Mouse (Mus musculus): ENCODE data around the gene Zfp866. TPM values are rescaled to one million over a fixed set of nuclear protein-coding genes. Genes with fewer than 3 reads are reported as not detected.

The Zfp866 gene
- polyA plus RNA-seq, 1 experiment from 2014 or later: 36.7 TPM

DNA sequence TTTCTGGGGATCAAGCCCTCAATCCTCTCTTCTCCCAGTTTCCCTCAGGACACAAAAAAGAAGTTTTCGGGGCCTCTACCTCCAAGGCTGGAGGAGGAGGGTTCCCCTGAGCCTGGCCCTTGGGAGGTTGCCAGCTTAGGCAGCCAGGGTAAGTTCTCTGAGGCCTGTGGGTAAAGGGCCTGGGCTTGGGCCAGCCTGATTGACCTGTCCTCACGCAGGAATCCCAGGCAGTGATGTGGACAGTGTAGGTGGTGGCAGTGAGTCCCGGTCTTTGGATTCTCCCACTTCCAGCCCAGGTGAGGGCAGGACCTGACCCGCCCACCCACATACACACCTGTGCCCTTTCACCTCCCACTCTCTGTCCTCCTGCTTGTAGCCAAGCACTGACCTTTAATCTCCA lies 24.4 kb upstream of the Zfp866 start:
- Histone ChIP-seq H3K4me3 (ENCODE audit: low read depth, low read length) (no peak overlapping the region), H3K4me1 (ENCODE audit: control insufficient read depth, insufficient read depth, low read length) (no peaks in the 10 kb centered on the region), H3K9me3 (replicated peaks; ENCODE audit: control insufficient read depth, low read length) (no peaks in the 10 kb centered on the region), H3K4me2 (ENCODE audit: low read depth, low read length) (no peak overlapping the region), H3K9ac (replicated peaks; ENCODE audit: low read length) (no peak overlapping the region), H3K27me3 (ENCODE audit: control insufficient read depth, insufficient read depth, low read length) (no peaks in the 10 kb centered on the region), H3K36me3 (replicated peaks; ENCODE audit: control insufficient read depth, insufficient read depth, low read depth, low read length) (no peaks in the 10 kb centered on the region), H3K27ac (replicated peaks; ENCODE audit: low read depth, low read length) (no peak overlapping the region)
- DNase-seq (ENCODE audit: low spot score): no peak
- no peak for ATAC-seq (replicated peaks; ENCODE audit: insufficient number of reproducible peaks, low FRiP score, low TSS enrichment, low read depth)
- WGBS: 86% methylated on average over 4 of the region's 4 CpGs

DNA sequence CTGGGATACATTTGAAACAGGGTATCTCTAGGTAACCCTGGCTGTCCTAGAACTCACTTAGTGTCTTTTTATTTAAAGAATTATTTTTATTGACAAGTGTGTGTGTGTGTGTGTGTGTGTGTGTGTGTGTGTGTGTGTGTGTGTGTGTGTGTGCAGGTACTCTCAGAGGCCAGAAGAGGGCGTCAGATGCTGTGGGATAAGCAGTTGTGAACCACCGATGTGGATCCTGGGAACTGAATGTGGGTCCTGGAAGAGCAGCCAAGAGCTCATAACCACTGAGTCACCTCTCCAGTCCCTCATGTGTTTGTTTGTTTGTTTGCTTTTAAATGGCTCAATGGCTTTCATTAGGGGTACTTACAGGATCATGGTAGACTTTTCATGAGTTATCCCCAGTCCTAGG lies 23.9 kb upstream of the Zfp866 start:
- Histone ChIP-seq H3K4me1 (ENCODE audit: control insufficient read depth, insufficient read depth, low read length) (no peaks in the 10 kb centered on the region), H3K4me2 (ENCODE audit: low read depth, low read length) (no peak overlapping the region), H3K27ac (replicated peaks; ENCODE audit: low read depth, low read length) (no peak overlapping the region), H3K9me3 (replicated peaks; ENCODE audit: control insufficient read depth, low read length) (no peaks in the 10 kb centered on the region), H3K9ac (replicated peaks; ENCODE audit: low read length) (no peak overlapping the region), H3K36me3 (replicated peaks; ENCODE audit: control insufficient read depth, insufficient read depth, low read depth, low read length) (no peaks in the 10 kb centered on the region), H3K4me3 (ENCODE audit: low read depth, low read length) (no peak overlapping the region), H3K27me3 (ENCODE audit: control insufficient read depth, insufficient read depth, low read length) (no peaks in the 10 kb centered on the region)
- no peak for DNase-seq (ENCODE audit: low spot score)
- WGBS: 81% methylated on average over 2 of the region's 2 CpGs
- ATAC-seq (replicated peaks; ENCODE audit: insufficient number of reproducible peaks, low FRiP score, low TSS enrichment, low read depth): no peak

DNA sequence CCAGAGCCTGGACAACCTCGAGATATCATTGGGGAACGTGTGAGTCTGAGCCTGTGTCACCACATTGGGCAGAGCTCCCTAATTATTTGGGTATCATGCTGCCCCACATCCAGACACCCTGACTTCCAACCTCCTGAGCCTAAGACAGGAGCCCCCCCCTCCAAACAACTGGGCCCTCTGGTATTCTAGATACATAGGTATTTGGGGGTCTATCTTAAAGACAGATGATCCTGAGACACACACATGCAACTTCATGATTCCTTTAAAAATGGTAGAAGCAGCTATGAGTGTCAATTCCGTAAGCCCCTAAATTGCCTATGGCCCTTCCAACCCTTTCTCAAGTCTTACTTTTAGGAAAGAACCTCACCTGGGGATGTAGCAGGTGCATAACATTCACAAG lies 18.8 kb upstream of the Zfp866 start:
- Histone ChIP-seq H3K9me3 (replicated peaks; ENCODE audit: control insufficient read depth, low read length) (no peaks in the 10 kb centered on the region), H3K36me3 (replicated peaks; ENCODE audit: control insufficient read depth, insufficient read depth, low read depth, low read length) (peaks cover 5% of the 10 kb centered on the region), H3K27ac (replicated peaks; ENCODE audit: low read depth, low read length) (no peak overlapping the region), H3K4me2 (ENCODE audit: low read depth, low read length) (no peak overlapping the region), H3K9ac (replicated peaks; ENCODE audit: low read length) (no peak overlapping the region), H3K4me3 (ENCODE audit: low read depth, low read length) (no peak overlapping the region), H3K4me1 (ENCODE audit: control insufficient read depth, insufficient read depth, low read length) (peaks cover 2% of the 10 kb centered on the region; the same call in 1 of the 2 replicates), H3K27me3 (ENCODE audit: control insufficient read depth, insufficient read depth, low read length) (no peaks in the 10 kb centered on the region)
- no peak for DNase-seq (ENCODE audit: low spot score)
- WGBS: 62% methylated on average over 3 of the region's 3 CpGs
- ATAC-seq (replicated peaks; ENCODE audit: insufficient number of reproducible peaks, low FRiP score, low TSS enrichment, low read depth): no peak

DNA sequence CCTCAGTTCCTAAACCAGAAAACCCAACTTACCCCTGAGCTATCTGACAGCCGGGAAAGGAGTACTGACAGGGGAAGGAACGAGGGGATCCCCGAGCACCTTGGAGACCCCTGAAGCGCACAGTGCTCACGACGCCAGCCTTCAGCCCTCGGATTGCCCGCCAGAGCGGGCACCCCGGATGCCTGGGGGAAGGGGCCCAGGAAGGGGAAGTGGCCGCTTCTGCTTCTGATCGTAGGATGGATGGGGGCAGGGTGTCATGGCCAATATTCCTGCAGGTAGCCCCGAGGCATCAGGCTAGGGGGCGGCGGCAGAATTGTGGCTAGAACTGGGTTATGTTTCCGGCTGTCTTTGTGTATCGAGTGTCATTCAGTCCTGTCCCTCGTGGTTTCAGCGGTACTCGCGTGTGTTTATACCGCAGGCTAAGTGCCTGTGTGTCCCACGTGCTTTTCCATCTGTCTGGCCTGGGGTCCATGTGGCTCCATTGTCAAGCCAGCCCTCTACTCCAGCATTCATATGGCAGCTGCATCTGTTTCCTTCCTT lies 18.0 kb upstream of the Zfp866 start:
- Histone ChIP-seq H3K27me3 (ENCODE audit: control insufficient read depth, insufficient read depth, low read length) (no peaks in the 10 kb centered on the region), H3K4me2 (ENCODE audit: low read depth, low read length) (peak overlapping the region; percentile 86), H3K4me1 (ENCODE audit: control insufficient read depth, insufficient read depth, low read length) (peaks cover 2% of the 10 kb centered on the region; the same call in 1 of the 2 replicates), H3K36me3 (replicated peaks; ENCODE audit: control insufficient read depth, insufficient read depth, low read depth, low read length) (peaks cover 7% of the 10 kb centered on the region), H3K9me3 (replicated peaks; ENCODE audit: control insufficient read depth, low read length) (no peaks in the 10 kb centered on the region), H3K4me3 (ENCODE audit: low read depth, low read length) (peak overlapping the region; percentile 43), H3K9ac (replicated peaks; ENCODE audit: low read length) (peak overlapping the region; percentile 59), H3K27ac (replicated peaks; ENCODE audit: low read depth, low read length) (no peak overlapping the region)
- DNase-seq (ENCODE audit: low spot score): peak; percentile 39
- ATAC-seq (replicated peaks; ENCODE audit: insufficient number of reproducible peaks, low FRiP score, low TSS enrichment, low read depth): peak; percentile 46
- 2% methylated on average over 23 of the region's 23 CpGs for WGBS

DNA sequence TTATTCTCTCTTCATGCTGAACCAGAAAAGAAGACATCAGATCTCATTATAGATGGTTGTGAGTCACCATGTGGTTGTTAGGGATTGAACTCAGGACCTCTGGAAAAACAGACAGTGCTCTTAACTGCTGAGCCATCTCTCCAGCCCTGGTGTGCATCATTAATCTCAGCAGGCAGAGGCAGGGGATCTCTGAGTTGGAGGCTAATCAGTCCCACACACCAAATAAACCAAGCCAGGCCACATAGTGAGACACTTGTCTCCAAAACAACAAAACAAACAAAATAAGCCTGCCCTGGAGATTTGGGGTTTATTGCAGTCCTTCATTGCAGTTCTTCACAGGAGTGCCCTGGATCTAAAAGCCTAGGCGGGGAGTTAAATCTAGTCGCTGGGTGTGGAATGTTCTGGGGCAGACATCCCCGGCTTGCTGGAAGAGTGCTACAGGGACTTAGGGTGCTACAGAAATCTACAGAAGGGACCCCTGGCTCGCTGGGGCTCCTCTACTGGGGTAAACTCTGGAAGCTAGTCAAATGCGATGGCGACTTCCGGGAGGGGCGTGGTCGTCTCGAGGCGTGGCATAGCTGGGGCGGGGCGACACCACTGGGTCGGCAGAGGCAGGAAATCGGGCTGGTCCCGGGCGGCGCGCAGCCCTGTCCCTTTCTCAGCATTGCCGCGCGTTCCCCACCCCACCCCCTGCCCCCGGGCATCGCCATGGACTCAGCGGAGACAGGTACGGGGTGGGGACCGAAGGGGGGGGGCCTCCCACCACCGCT lies 17.3 kb upstream of the Zfp866 start, which contains the start of gene Gmip:
Gene Gmip, plus strand, starts transcription at position 586 of the 770 bp plus-strand sequence.
- H3K4me2 ChIP-seq (ENCODE audit: low read depth, low read length): peak within 1 kb of the TSS; percentile 86
- H3K4me1 ChIP-seq (ENCODE audit: control insufficient read depth, insufficient read depth, low read length): peaks cover 2% of the 10 kb centered on the region; the same call in 1 of the 2 replicates
- no peaks in the 10 kb centered on the region for H3K9me3 ChIP-seq (replicated peaks; ENCODE audit: control insufficient read depth, low read length)
- H3K36me3 ChIP-seq (replicated peaks; ENCODE audit: control insufficient read depth, insufficient read depth, low read depth, low read length): peaks cover 11% of the 10 kb centered on the region
- H3K27me3 ChIP-seq (ENCODE audit: control insufficient read depth, insufficient read depth, low read length): no peaks in the 10 kb centered on the region
- ATAC-seq (replicated peaks; ENCODE audit: insufficient number of reproducible peaks, low FRiP score, low TSS enrichment, low read depth) (peak; percentile 67), DNase-seq (ENCODE audit: low spot score) (peak; percentile 76)
- no peak within 1 kb of the TSS for H3K27ac ChIP-seq (replicated peaks; ENCODE audit: low read depth, low read length)
- H3K9ac ChIP-seq (replicated peaks; ENCODE audit: low read length): peak within 1 kb of the TSS; percentile 59
- H3K4me3 ChIP-seq (ENCODE audit: low read depth, low read length): peak within 1 kb of the TSS; percentile 43
- WGBS: 5% methylated on average over 26 of the region's 28 CpGs

DNA sequence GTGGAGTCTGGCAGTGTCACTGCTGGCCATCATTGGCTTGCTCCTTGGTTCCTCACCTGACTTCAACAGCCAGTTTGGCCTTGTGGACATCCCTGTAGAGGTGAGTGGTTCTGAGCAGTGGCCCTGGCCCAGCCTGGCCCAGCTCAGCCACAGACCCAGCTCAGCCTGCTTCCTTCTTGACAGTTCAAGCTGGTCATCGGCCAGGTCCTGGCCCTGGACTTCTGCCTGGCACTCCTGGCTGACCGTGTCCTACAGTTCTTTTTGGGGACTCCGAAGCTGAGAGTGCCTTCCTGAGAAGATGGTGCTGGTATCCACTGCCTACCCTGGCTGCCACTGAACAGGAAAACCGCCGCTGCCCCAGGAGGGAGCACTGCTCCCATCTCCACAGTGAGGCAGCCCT lies 16.3 kb upstream of the Zfp866 start:
- ATAC-seq (replicated peaks; ENCODE audit: insufficient number of reproducible peaks, low FRiP score, low TSS enrichment, low read depth) (no peak), DNase-seq (ENCODE audit: low spot score) (no peak)
- Histone ChIP-seq H3K9ac (replicated peaks; ENCODE audit: low read length) (no peak overlapping the region), H3K27ac (replicated peaks; ENCODE audit: low read depth, low read length) (no peak overlapping the region), H3K4me3 (ENCODE audit: low read depth, low read length) (no peak overlapping the region), H3K9me3 (replicated peaks; ENCODE audit: control insufficient read depth, low read length) (no peaks in the 10 kb centered on the region), H3K36me3 (replicated peaks; ENCODE audit: control insufficient read depth, insufficient read depth, low read depth, low read length) (peaks cover 16% of the 10 kb centered on the region), H3K4me1 (ENCODE audit: control insufficient read depth, insufficient read depth, low read length) (peaks cover 2% of the 10 kb centered on the region; the same call in 1 of the 2 replicates), H3K4me2 (ENCODE audit: low read depth, low read length) (no peak overlapping the region), H3K27me3 (ENCODE audit: control insufficient read depth, insufficient read depth, low read length) (no peaks in the 10 kb centered on the region)
- WGBS: 91% methylated on average over 5 of the region's 5 CpGs

DNA sequence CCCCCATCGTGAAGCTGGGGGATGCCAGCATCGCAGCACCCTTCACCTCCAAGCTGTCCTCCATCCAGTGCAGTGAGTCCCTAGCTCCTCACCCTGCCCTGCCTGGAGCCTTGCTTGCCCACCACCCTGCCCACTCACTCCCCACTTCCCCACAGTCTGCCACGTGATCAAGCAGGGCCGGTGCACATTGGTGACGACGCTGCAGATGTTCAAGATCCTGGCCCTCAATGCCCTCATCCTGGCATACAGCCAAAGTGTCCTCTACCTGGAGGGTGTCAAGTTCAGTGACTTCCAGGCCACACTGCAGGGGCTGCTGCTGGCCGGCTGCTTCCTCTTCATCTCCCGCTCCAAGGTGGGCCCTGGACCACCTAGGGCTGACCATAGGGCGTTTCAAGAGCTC lies 14.5 kb upstream of the Zfp866 start:
- no peak overlapping the region for H3K27ac ChIP-seq (replicated peaks; ENCODE audit: low read depth, low read length)
- H3K9ac ChIP-seq (replicated peaks; ENCODE audit: low read length): no peak overlapping the region
- H3K9me3 ChIP-seq (replicated peaks; ENCODE audit: control insufficient read depth, low read length): no peaks in the 10 kb centered on the region
- 93% methylated on average over 9 of the region's 9 CpGs for WGBS
- DNase-seq (ENCODE audit: low spot score) (no peak), ATAC-seq (replicated peaks; ENCODE audit: insufficient number of reproducible peaks, low FRiP score, low TSS enrichment, low read depth) (no peak)
- H3K36me3 ChIP-seq (replicated peaks; ENCODE audit: control insufficient read depth, insufficient read depth, low read depth, low read length): peaks cover 20% of the 10 kb centered on the region
- H3K4me3 ChIP-seq (ENCODE audit: low read depth, low read length): no peak overlapping the region
- H3K4me1 ChIP-seq (ENCODE audit: control insufficient read depth, insufficient read depth, low read length): peaks cover 2% of the 10 kb centered on the region; the same call in 1 of the 2 replicates
- no peaks in the 10 kb centered on the region for H3K27me3 ChIP-seq (ENCODE audit: control insufficient read depth, insufficient read depth, low read length)
- H3K4me2 ChIP-seq (ENCODE audit: low read depth, low read length): no peak overlapping the region

DNA sequence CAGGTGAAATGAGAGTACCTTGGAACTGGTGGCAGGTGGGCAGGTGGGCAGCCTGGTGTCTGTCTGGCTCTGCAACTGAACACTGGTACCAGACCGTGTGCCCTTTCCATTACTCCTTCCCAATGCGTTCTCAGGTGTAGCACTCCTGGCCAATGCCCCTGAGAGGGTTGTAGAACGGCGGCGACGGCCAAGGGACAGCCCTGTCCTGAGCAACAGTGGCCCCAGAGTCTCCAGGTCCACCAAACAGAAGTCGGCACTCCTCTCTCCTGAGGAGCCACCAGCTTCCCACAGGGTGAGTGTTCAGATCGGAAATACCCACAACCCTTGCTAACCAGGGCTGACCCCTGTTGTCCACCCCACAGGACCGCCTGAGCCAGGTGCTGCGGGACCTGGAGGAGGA lies 14.1 kb upstream of the Zfp866 start:
- no peak overlapping the region for H3K9ac ChIP-seq (replicated peaks; ENCODE audit: low read length)
- no peaks in the 10 kb centered on the region for H3K27me3 ChIP-seq (ENCODE audit: control insufficient read depth, insufficient read depth, low read length)
- DNase-seq (ENCODE audit: low spot score) (no peak), ATAC-seq (replicated peaks; ENCODE audit: insufficient number of reproducible peaks, low FRiP score, low TSS enrichment, low read depth) (no peak)
- H3K36me3 ChIP-seq (replicated peaks; ENCODE audit: control insufficient read depth, insufficient read depth, low read depth, low read length): peaks cover 23% of the 10 kb centered on the region
- no peak overlapping the region for H3K4me2 ChIP-seq (ENCODE audit: low read depth, low read length)
- no peak overlapping the region for H3K4me3 ChIP-seq (ENCODE audit: low read depth, low read length)
- 90% methylated on average over 10 of the region's 10 CpGs for WGBS
- no peak overlapping the region for H3K27ac ChIP-seq (replicated peaks; ENCODE audit: low read depth, low read length)
- no peaks in the 10 kb centered on the region for H3K9me3 ChIP-seq (replicated peaks; ENCODE audit: control insufficient read depth, low read length)
- H3K4me1 ChIP-seq (ENCODE audit: control insufficient read depth, insufficient read depth, low read length): peaks cover 2% of the 10 kb centered on the region; the same call in 1 of the 2 replicates
